Mouse (Mus musculus) liver, embryonic 14.5 days (tissue): Measurements from ENCODE around the gene Trappc3l. TPM values are rescaled to one million over a fixed set of nuclear protein-coding genes. Genes with fewer than 3 reads are reported as not detected.

Source experiments
- ATAC-seq: fragments of 200-750 bp; cut with Nextera tagmentation; 2 replicates; pipeline ENCODE4 v1.8.0; 2017; ENCODE audit warnings: moderate number of reproducible peaks, mild to moderate bottlenecking, moderate library complexity; ENCODE audit not compliant: insufficient read depth
- DNase-seq, 3 experiments: peaks; one replicate each; pipeline ENCODE4 v3.0.0-alpha.2; 2012 to 2013; ENCODE audit warnings: low read depth in 3 of 3, low spot score in 3 of 3
- H3K27ac ChIP-seq: fragments of 300-500 bp; sonication (generic); 2 replicates; pipeline ENCODE4 v1.5.1; 2014; ENCODE audit warnings: moderate library complexity, mild to moderate bottlenecking, control low read depth, inconsistent platforms
- H3K27me3 ChIP-seq: fragments of 300-500 bp; sonication (generic); 2 replicates; pipeline ENCODE4 v1.6.1; 2014; ENCODE audit warnings: mild to moderate bottlenecking, low read length, moderate library complexity; ENCODE audit not compliant: control insufficient read depth, insufficient read depth
- H3K36me3 ChIP-seq: fragments of 300-500 bp; sonication (generic); replicated peaks from 2 replicates; pipeline ENCODE4 v1.6.1; 2014; ENCODE audit warnings: low read depth; ENCODE audit not compliant: control insufficient read depth, insufficient read depth
- H3K4me1 ChIP-seq, 2 experiments: fragments of 200-500 bp in 1 of 2; fragments of 300-500 bp in 1 of 2; sonication (generic) in 1 of 2; replicated peaks; 2 replicates each; pipeline ENCODE4 v1.6.1; 2012 to 2014; ENCODE audit warnings: antibody characterized with exemption in 1 of 2, inconsistent platforms in 1 of 2, low read length in 1 of 2; ENCODE audit not compliant: control insufficient read depth in 2 of 2, insufficient read depth in 2 of 2
- H3K4me2 ChIP-seq: fragments of 300-500 bp; sonication (generic); 2 replicates; pipeline ENCODE4 v1.6.1; 2014; ENCODE audit warnings: low read depth, mild to moderate bottlenecking, control low read depth, moderate library complexity
- H3K4me3 ChIP-seq, 2 experiments: fragments of 200-500 bp in 1 of 2; fragments of 300-500 bp in 1 of 2; sonication (generic) in 1 of 2; 2 replicates each; pipeline ENCODE4 v1.5.1; 2012 to 2014; ENCODE audit warnings: low read depth in 2 of 2, low read length in 2 of 2, mild to moderate bottlenecking in 2 of 2, control low read depth in 1 of 2, inconsistent platforms in 1 of 2, moderate library complexity in 1 of 2; ENCODE audit not compliant: insufficient read depth in 1 of 2
- H3K9ac ChIP-seq: fragments of 300-500 bp; sonication (generic); replicated peaks from 2 replicates; pipeline ENCODE4 v1.6.1; 2014; ENCODE audit warnings: mild to moderate bottlenecking, control low read depth, moderate library complexity
- H3K9me3 ChIP-seq: fragments of 300-500 bp; sonication (generic); 2 replicates; pipeline ENCODE4 v1.6.1; 2016; ENCODE audit warnings: low read length, mixed read lengths; ENCODE audit not compliant: control insufficient read depth
- CTCF ChIP-seq: IDR thresholded peaks from 2 replicates; pipeline ENCODE4 v1.5.1; 2016; ENCODE audit warnings: antibody characterized with exemption, low read depth, control low read depth
- EP300 ChIP-seq: IDR thresholded peaks from 2 replicates; pipeline ENCODE4 v1.6.1; 2016; ENCODE audit warnings: antibody characterized with exemption, low read depth
- WGBS: fragments of 180-500 bp; shearing (Covaris S2); extraction: QIAGEN DNeasy Blood & Tissue Kit; methylation state at CpG from one replicate; pipeline ENCODE4 v1.1.7; 2014; ENCODE audit not compliant: insufficient replicate concordance; 5-methylcytosine and 5-hydroxymethylcytosine counted together
- polyA plus RNA-seq, 2 experiments: library from polyadenylated mRNA; depleted of rRNA in 1 of 2; stranded (reverse) in 1 of 2; unstranded in 1 of 2; fragments of >200 nt; fragmentation: Nextera tagmentation in 1 of 2; extraction: Ambion mirVana in 1 of 2; gene quantifications; 2 replicates each; pipeline versions ENCODE4 v1.2.1 to v1.2.3; 2012 to 2014

Gene Trappc3l
- polyA plus RNA-seq, 2 experiments: not detected

DNA sequence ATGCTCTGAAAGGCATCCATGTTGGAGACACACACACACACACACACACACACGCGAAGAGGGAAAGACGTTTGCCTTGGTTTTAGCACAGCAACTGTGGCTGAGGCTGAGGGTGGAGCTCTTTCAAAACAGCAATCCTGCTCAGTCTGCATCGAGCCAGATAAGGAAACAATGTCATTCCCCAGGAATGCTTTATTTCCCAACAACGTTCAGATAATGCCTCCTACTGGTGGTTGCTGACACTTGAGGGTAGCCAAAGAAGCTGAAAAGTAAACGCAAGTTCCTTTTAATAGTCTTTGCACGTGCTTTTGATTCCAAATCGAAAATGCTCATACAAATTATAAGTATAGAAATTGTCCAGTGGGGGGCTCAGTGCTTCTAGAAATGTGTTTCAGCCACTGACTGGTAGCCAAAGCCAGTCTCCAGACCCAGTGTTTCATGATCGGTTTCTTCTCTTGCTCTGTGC, 59.1 kb downstream of the Trappc3l start, which contains the start of gene Calhm5:
Calhm5 (minus strand) TSS at position 102 of the 466 bp plus-strand sequence.
- Histone ChIP-seq H3K36me3 (no peaks in the 10 kb centered on the region), H3K9ac (no peak within 1 kb of the TSS), H3K4me2 (peak within 1 kb of the TSS; percentile 40), H3K27ac (no peak within 1 kb of the TSS), H3K4me3 (0 out of 4 replicates have a peak within 1 kb of the TSS, but pooled peaks of 1 of the 2 experiments have one; percentile 24), H3K4me1 (peaks cover 0 to 3% of the 10 kb centered on the region in 2 experiments; a peak in 1 of 4 replicates), H3K9me3 (no peaks in the 10 kb centered on the region), H3K27me3 (no peaks in the 10 kb centered on the region)
- ATAC-seq (no peak; the same call in 1 of the 2 replicates), DNase-seq (peak in 1 of 3 experiments; percentile 3)
- 9% methylated on average over 9 of the region's 9 CpGs for WGBS
- peak; percentile 33; the same call in 1 of the 2 replicates for TF ChIP-seq CTCF
- TF ChIP-seq EP300: no peak

DNA sequence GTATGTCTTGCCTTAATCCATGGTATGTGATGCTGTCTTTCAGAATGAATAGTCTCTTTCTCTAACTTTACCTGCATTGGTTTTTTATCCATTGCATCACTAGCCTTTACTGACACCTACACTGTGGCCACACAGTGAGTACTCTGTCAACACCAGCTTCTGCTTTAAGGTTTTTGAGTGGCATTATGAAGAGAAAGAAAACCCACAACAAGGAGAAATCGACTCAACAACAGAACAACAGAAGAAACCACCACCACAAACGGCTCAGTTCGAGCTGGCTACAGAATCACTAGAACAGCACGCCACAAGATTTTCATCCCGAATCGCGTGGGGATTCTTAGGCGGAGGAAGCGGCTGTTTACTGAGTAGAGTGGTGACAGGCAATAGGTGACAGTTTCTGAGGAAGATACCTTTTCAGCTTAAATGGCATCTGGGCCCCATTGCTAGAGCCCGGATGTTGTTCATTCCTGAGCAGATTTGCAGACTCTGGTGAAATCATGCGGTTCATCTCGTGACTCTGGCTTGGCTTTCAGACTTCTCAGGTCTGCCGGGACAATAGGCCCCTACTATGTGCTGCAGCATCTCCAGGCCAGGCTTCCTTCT, 73.6 kb downstream of the Trappc3l start:
- Histone ChIP-seq H3K4me1 (no peaks in the 10 kb centered on the region), H3K27me3 (no peaks in the 10 kb centered on the region), H3K4me2 (no peak overlapping the region), H3K36me3 (no peaks in the 10 kb centered on the region), H3K4me3 (no peak overlapping the region), H3K9me3 (no peaks in the 10 kb centered on the region), H3K9ac (no peak overlapping the region), H3K27ac (no peak overlapping the region)
- 62% methylated on average over 13 of the region's 13 CpGs for WGBS
- no peak for DNase-seq
- no peak for ATAC-seq
- no peak for TF ChIP-seq EP300
- TF ChIP-seq CTCF: no peak

DNA sequence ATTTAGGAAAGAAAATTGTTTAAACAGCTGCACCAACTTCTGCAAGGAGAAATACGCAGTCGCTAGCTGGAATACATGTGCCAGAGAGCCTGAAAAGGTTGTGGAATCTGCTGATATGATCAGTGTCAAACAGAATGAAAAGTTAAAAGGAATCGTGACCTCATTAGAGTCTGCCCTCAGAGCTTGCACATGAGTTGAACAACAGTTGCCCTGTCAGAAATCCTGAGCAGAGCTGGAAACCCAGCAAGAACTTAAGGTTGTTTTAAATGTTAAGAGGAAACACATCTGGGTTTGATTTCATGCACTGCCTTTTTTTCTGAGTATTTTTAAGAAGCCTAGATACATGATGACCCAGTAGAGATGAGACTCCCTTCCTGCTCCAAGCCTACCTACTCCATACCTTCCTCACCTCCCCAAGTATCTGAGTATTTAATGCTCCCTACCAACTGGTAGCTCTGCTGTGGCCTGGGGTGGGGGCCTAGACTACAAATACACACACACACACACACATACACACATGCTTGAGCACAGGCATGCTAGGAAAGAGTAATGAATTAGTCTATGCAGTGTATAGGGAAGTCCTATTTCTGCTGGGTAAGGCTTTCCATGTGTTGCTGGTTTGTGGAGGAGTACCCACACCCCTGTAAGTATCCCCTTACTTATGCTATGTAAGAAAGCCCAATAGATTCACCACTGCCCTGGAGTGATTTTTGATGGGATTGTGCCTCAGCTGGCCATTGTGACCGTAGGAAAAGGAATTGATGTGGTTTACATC, 74.8 kb downstream of the Trappc3l start:
- no peaks in the 10 kb centered on the region for H3K4me1 ChIP-seq
- WGBS: 67% methylated on average over 4 of the region's 4 CpGs
- DNase-seq (no peak), ATAC-seq (no peak)
- H3K9me3 ChIP-seq: no peaks in the 10 kb centered on the region
- no peak overlapping the region for H3K4me2 ChIP-seq
- TF ChIP-seq CTCF (no peak), EP300 (no peak)
- H3K4me3 ChIP-seq: no peak overlapping the region
- no peaks in the 10 kb centered on the region for H3K27me3 ChIP-seq
- H3K36me3 ChIP-seq: no peaks in the 10 kb centered on the region
- H3K27ac ChIP-seq: no peak overlapping the region
- no peak overlapping the region for H3K9ac ChIP-seq

DNA sequence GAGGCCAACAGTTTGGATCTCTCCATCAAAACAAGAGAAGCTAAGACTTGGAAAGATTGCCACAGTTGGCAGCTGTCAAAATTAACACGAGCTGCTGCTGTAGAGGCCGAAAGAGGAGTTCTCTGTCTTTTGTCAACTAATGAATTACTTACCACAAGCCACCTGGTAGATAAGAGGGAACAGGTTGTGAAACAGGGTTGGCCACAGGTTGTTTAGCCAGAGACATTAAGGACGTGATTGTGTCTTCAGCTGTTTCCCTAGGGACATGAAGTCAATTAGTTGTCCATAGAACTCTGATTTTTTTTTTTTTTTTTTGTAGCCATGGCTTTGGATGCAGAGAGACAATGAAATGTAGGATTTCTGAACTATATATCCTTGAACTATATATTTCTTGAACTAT, 79.7 kb downstream of the Trappc3l start:
- Histone ChIP-seq H3K27me3 (no peaks in the 10 kb centered on the region), H3K36me3 (no peaks in the 10 kb centered on the region), H3K4me2 (no peak overlapping the region), H3K4me1 (no peaks in the 10 kb centered on the region), H3K9me3 (no peaks in the 10 kb centered on the region), H3K27ac (no peak overlapping the region), H3K9ac (no peak overlapping the region), H3K4me3 (no peak overlapping the region)
- WGBS: 41% methylated on average over 3 of the region's 3 CpGs
- DNase-seq (no peak), ATAC-seq (no peak)
- TF ChIP-seq CTCF (no peak), EP300 (no peak)

DNA sequence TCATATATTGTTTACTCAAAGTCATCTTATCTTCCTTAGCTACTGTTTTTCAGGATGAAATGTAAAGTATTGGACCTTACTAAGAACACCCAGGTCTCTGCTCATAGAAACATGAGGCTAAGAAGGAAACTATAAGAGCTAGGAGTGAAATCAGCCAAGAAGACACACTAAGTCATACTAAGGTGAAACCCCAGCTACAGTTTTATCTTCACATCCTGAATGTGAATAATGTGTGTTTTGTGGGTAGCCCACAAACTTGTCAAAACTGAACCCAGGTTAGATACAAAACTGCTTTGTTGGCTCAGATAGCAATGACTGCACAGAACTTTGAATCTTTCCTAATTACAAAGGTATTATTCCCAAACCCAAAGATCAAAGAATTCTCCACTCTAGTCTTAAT, 80.4 kb downstream of the Trappc3l start:
- Histone ChIP-seq H3K27me3 (no peaks in the 10 kb centered on the region), H3K27ac (no peak overlapping the region), H3K36me3 (no peaks in the 10 kb centered on the region), H3K9ac (no peak overlapping the region), H3K9me3 (no peaks in the 10 kb centered on the region), H3K4me3 (no peak overlapping the region), H3K4me2 (no peak overlapping the region), H3K4me1 (no peaks in the 10 kb centered on the region)
- DNase-seq: no peak
- no peak for ATAC-seq
- no peak for TF ChIP-seq EP300
- TF ChIP-seq CTCF: no peak
